Mouse (Mus musculus): ENCODE results near the gene C1ql1. TPM values are rescaled to one million over a fixed set of nuclear protein-coding genes. Genes with fewer than 3 reads are reported as not detected.

The C1ql1 gene
- total and polyA plus RNA-seq, 2 experiments from 2014 or later = 18.9 to 61.0 TPM

DNA sequence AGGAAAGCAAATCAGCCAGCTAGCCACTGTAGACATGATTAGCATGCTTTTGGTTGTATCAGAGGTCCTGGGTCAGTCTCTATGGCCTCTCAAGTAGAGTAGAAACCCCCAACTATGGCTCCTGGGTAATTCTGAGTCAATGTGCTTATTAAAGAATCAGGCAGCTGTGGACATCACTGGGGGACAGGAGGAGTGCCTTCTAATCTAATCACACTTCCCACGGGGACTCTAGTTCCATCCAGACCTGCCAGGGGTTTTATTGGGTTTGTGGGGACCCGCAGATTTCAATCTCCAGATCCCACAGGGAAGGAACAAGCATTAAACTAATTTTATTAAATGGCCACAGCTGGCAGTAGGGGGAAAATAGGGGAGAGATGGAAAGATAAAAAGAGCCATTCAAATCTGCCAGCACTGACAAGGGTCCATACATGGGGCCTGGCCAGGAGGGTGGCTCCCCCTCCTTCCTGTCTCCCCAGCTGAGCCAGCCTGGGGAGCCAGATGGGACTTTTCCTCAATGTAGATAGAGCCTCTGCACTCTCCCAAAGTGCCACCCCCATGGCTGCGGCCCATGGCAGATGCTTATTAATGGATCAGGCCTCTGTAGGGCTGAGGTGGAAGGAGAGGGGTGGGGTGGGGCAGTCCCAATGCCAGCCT is 8.8 kb downstream of the C1ql1 start:
- ATAC-seq (peak; percentile 62; the same call in 1 of the 2 replicates), DNase-seq (ENCODE audit: low spot score) (peak; percentile 46)
- Histone ChIP-seq H3K4me2 (ENCODE audit: low read depth, low read length) (no peak overlapping the region), H3K9ac (replicated peaks; ENCODE audit: low read length) (no peak overlapping the region), H3K27ac (0 out of 2 replicates have a peak overlapping the region, but pooled peaks have one; percentile 4), H3K36me3 (ENCODE audit: insufficient read depth, low read length) (no peaks in the 10 kb centered on the region), H3K9me3 (ENCODE audit: low read length) (no peaks in the 10 kb centered on the region), H3K4me1 (ENCODE audit: insufficient read depth, low read length) (no peaks in the 10 kb centered on the region), H3K27me3 (ENCODE audit: insufficient read depth, low read length) (peaks cover 4% of the 10 kb centered on the region; the same call in 1 of the 2 replicates), H3K4me3 (ENCODE audit: low read length) (no peak overlapping the region)
- TF ChIP-seq CTCF (IDR thresholded peaks at IDR 0.05; ENCODE audit: low read depth) = no peak
- WGBS = 54% methylated on average over 3 of the region's 3 CpGs

DNA sequence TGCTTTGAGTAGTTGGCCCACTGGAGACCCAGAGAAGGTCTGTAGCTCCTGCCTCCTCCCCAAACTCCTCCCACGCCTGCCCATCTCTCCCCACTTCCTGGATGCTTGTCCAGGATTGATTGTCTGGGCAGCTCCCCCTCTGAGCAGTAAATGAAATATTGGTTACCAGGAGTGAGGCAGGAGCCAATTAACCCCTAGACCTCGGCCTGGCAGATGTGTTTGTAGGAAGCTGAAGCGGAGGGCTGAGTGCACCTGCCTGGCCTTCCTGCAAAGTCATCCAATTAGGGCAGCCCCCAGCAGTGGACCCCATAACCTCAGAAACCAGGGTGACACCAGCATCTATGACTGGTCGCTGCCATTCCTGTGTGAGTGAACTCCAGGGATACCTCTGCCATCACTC is 10.2 kb downstream of the C1ql1 start:
- no peak overlapping the region for H3K27ac ChIP-seq
- 34% methylated on average over 4 of the region's 4 CpGs for WGBS
- peaks cover 4% of the 10 kb centered on the region; the same call in 1 of the 2 replicates for H3K27me3 ChIP-seq (ENCODE audit: insufficient read depth, low read length)
- H3K4me3 ChIP-seq (ENCODE audit: low read length) = no peak overlapping the region
- no peak for ATAC-seq
- DNase-seq (ENCODE audit: low spot score) = no peak
- no peak overlapping the region for H3K4me2 ChIP-seq (ENCODE audit: low read depth, low read length)
- no peak overlapping the region for H3K9ac ChIP-seq (replicated peaks; ENCODE audit: low read length)
- no peaks in the 10 kb centered on the region for H3K36me3 ChIP-seq (ENCODE audit: insufficient read depth, low read length)
- H3K4me1 ChIP-seq (ENCODE audit: insufficient read depth, low read length) = no peaks in the 10 kb centered on the region
- no peak for TF ChIP-seq CTCF (IDR thresholded peaks at IDR 0.05; ENCODE audit: low read depth)
- no peaks in the 10 kb centered on the region for H3K9me3 ChIP-seq (ENCODE audit: low read length)

GRCm38 (mm10) chr11:102930672-102931071 is 15.8 kb downstream of the C1ql1 start:
- no peak for ATAC-seq

GRCm38 (mm10) chr11:102925351-102925717 is 21.2 kb downstream of the C1ql1 start:
- Histone ChIP-seq H3K27me3 (ENCODE audit: insufficient read depth, low read length) (no peaks in the 10 kb centered on the region), H3K4me2 (ENCODE audit: low read depth, low read length) (peak overlapping the region; percentile 71), H3K9me3 (ENCODE audit: low read length) (no peaks in the 10 kb centered on the region), H3K27ac (peak overlapping the region; percentile 67), H3K4me3 (ENCODE audit: low read length) (peak overlapping the region; percentile 53), H3K36me3 (ENCODE audit: insufficient read depth, low read length) (no peaks in the 10 kb centered on the region), H3K4me1 (ENCODE audit: insufficient read depth, low read length) (no peaks in the 10 kb centered on the region), H3K9ac (replicated peaks; ENCODE audit: low read length) (0 out of 2 replicates have a peak overlapping the region, but pooled peaks have one; percentile 10)
- peak; percentile 57 for TF ChIP-seq CTCF (IDR thresholded peaks at IDR 0.05; ENCODE audit: low read depth)
- DNase-seq (ENCODE audit: low spot score) = peak; percentile 62
- ATAC-seq = peak; percentile 76; the same call in 1 of the 2 replicates
- WGBS = 0% methylated on average over 10 of the region's 10 CpGs

More at GRCm38 (mm10) chr11:102930672-102931071, 15.8 kb downstream of the C1ql1 start:
- no peak for TF ChIP-seq CTCF (IDR thresholded peaks at IDR 0.05; ENCODE audit: low read depth)
- Histone ChIP-seq H3K4me1 (ENCODE audit: insufficient read depth, low read length) (no peaks in the 10 kb centered on the region), H3K27me3 (ENCODE audit: insufficient read depth, low read length) (no peaks in the 10 kb centered on the region), H3K4me3 (ENCODE audit: low read length) (no peak overlapping the region), H3K27ac (no peak overlapping the region), H3K36me3 (ENCODE audit: insufficient read depth, low read length) (no peaks in the 10 kb centered on the region), H3K9ac (replicated peaks; ENCODE audit: low read length) (no peak overlapping the region), H3K9me3 (ENCODE audit: low read length) (no peaks in the 10 kb centered on the region), H3K4me2 (ENCODE audit: low read depth, low read length) (no peak overlapping the region)
- WGBS = 90% methylated on average over 10 of the region's 10 CpGs
- DNase-seq (ENCODE audit: low spot score) = no peak

DNA sequence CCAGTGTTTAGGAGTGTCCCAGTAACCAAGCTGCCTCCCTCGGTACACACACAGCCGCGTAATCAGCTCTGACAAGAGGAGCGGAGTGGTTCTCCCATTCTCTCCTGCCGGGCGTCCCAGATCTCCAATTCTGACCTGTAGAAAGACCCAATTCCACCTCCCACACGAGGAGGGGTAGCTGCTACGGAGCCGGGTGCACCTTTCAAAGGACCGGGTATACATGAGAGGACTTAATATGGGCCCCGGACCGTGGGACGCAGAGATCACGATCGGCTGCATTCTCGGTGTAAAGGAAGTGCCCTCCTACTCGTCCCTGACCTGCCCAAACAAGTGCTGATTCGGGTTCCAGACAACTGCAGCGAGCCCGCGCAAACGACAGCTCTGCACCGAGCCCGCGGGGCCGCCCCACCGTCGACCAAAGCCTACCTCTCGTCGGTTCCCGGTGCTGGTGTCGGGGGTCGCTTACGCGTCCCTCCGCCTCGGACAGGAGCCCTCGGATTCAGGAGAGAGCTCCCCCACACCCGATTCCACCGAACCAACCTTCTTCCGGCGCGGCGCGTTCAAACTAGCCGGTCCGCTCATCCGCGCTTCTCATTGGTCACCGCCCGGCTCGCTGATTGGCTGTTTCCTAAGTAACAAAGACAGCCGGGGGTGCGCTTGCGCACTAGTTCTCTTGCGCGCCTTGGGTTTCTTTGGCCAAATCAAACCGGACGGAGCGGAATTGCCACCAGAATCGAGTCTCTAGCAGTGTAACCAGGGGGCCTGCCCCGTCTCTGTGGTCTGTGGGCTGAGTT is 21.7 kb downstream of the C1ql1 start, which contains the start of gene Kif18b:
Gene Kif18b, minus strand, starts transcription at position 568 of the 794 bp plus-strand sequence.
- Histone ChIP-seq H3K9ac (replicated peaks; ENCODE audit: low read length) (peak within 1 kb of the TSS; percentile 10; the same call in 1 of the 2 replicates), H3K27ac (peak within 1 kb of the TSS; percentile 67)

GRCm38 (mm10) chr11:102921491-102921890 is 25.0 kb downstream of the C1ql1 start:
- Histone ChIP-seq H3K4me3 (ENCODE audit: low read length) (no peak overlapping the region), H3K9me3 (ENCODE audit: low read length) (no peaks in the 10 kb centered on the region), H3K9ac (replicated peaks; ENCODE audit: low read length) (no peak overlapping the region), H3K4me2 (ENCODE audit: low read depth, low read length) (no peak overlapping the region), H3K4me1 (ENCODE audit: insufficient read depth, low read length) (no peaks in the 10 kb centered on the region), H3K27ac (no peak overlapping the region), H3K27me3 (ENCODE audit: insufficient read depth, low read length) (no peaks in the 10 kb centered on the region), H3K36me3 (ENCODE audit: insufficient read depth, low read length) (no peaks in the 10 kb centered on the region)
- DNase-seq (ENCODE audit: low spot score) (no peak), ATAC-seq (no peak)
- 67% methylated on average over 6 of the region's 6 CpGs for WGBS
- TF ChIP-seq CTCF (IDR thresholded peaks at IDR 0.05; ENCODE audit: low read depth) = no peak

More for the DNA sequence above, 21.7 kb downstream of the C1ql1 start, which contains the start of gene Kif18b:
- ATAC-seq = peak; percentile 96
- H3K36me3 ChIP-seq (ENCODE audit: insufficient read depth, low read length) = no peaks in the 10 kb centered on the region
- no peaks in the 10 kb centered on the region for H3K27me3 ChIP-seq (ENCODE audit: insufficient read depth, low read length)
- H3K4me3 ChIP-seq (ENCODE audit: low read length) = peak within 1 kb of the TSS; percentile 53
- under 1% methylated on average over 62 of the region's 62 CpGs for WGBS
- H3K4me1 ChIP-seq (ENCODE audit: insufficient read depth, low read length) = no peaks in the 10 kb centered on the region
- DNase-seq (ENCODE audit: low spot score) = peak; percentile 98
- peak within 1 kb of the TSS; percentile 71 for H3K4me2 ChIP-seq (ENCODE audit: low read depth, low read length)
- no peak for TF ChIP-seq CTCF (IDR thresholded peaks at IDR 0.05; ENCODE audit: low read depth)
- H3K9me3 ChIP-seq (ENCODE audit: low read length) = no peaks in the 10 kb centered on the region
